Mouse (Mus musculus) lung, embryonic 15.5 days (tissue): ENCODE data around the gene Fam117b. TPM values are rescaled to one million over a fixed set of nuclear protein-coding genes. Genes with fewer than 3 reads are reported as not detected.

Experiments used
- ATAC-seq: fragments of 200-750 bp; cut with Nextera tagmentation; 2 replicates; pipeline ENCODE4 v1.8.0; 2017; ENCODE audit warnings: moderate number of reproducible peaks, borderline replicate concordance; ENCODE audit not compliant: low FRiP score, low TSS enrichment; ENCODE audit errors: extremely low read depth
- H3K27ac ChIP-seq: fragments of 300-500 bp; sonication (generic); 2 replicates; pipeline ENCODE4 v1.5.1; 2015; ENCODE audit warnings: moderate library complexity, mild to moderate bottlenecking, inconsistent platforms
- H3K27me3 ChIP-seq: fragments of 300-500 bp; sonication (generic); 2 replicates; pipeline ENCODE4 v1.6.1; 2015; ENCODE audit warnings: inconsistent platforms
- H3K36me3 ChIP-seq: fragments of 300-500 bp; sonication (generic); 2 replicates; pipeline ENCODE4 v1.6.1; 2015; ENCODE audit warnings: inconsistent platforms
- H3K4me1 ChIP-seq: fragments of 300-500 bp; sonication (generic); 2 replicates; pipeline ENCODE4 v1.6.1; 2015; ENCODE audit warnings: inconsistent platforms
- H3K4me2 ChIP-seq: fragments of 300-500 bp; sonication (generic); 2 replicates; pipeline ENCODE4 v1.6.1; 2015; ENCODE audit warnings: inconsistent platforms, mild to moderate bottlenecking, moderate library complexity
- H3K4me3 ChIP-seq: fragments of 300-500 bp; sonication (generic); 2 replicates; pipeline ENCODE4 v1.5.1; 2015; ENCODE audit warnings: mild to moderate bottlenecking, inconsistent platforms
- H3K9ac ChIP-seq: fragments of 300-500 bp; sonication (generic); 2 replicates; pipeline ENCODE4 v1.6.1; 2015; ENCODE audit warnings: inconsistent platforms
- H3K9me3 ChIP-seq: fragments of 300-500 bp; sonication (generic); 2 replicates; pipeline ENCODE4 v1.6.1; 2016; ENCODE audit warnings: inconsistent platforms
- WGBS: fragments of 180-500 bp; shearing (Covaris S2); methylation state at CpG from one replicate; pipeline ENCODE4 v1.1.7; 2015; 5-methylcytosine and 5-hydroxymethylcytosine counted together
- polyA plus RNA-seq: library from polyadenylated mRNA; unstranded; fragments of >200 nt; fragmentation: Nextera tagmentation; extraction: Ambion mirVana; gene quantifications from 2 replicates; pipeline ENCODE4 v1.2.1, GENCODE M21; 2015

Gene Fam117b
- polyA plus RNA-seq, 1 experiment from 2014 or later = 13.1 TPM

DNA sequence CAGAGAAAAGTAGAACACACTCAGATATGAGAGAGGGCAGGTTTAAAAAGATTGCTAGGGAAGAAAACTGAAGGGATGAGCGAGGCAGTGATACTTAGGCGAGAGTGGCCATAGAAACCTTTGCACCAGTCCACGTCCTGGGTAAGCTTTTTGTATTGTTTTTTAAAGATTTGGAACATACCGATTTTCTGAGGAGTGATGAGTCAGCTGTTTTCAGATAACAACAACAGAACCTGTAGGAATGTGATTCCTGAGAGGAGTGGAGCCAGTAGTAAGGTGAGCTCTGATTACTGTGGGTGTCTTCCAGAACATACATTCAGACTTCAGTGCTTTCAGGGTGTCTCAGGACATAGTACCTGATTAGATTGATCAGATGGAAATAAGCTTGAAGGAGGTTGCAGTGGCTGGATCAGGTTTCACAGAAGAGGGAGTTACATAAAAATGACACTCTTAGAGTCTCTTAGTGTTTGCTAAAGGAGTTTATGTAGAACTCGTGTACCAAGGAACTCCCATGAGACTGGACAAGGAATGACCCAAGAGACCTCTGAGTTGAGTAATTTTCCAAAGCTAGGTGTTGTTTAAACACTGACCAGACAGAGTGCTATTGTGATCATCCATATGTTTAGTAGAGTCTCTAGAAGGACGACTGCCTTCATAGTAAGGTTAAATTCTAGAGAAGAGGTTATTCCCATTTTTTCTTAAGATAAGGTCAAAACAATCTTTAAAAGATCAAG is 29.4 kb downstream of the Fam117b start:
- Histone ChIP-seq H3K4me1 (peaks cover 28% of the 10 kb centered on the region), H3K9me3 (no peaks in the 10 kb centered on the region), H3K27me3 (no peaks in the 10 kb centered on the region), H3K4me2 (no peak overlapping the region), H3K9ac (no peak overlapping the region), H3K4me3 (no peak overlapping the region), H3K27ac (no peak overlapping the region), H3K36me3 (no peaks in the 10 kb centered on the region)
- ATAC-seq = 0 out of 2 replicates have a peak, but pooled peaks have one; percentile 14
- 44% methylated on average over 6 of the region's 6 CpGs for WGBS

DNA sequence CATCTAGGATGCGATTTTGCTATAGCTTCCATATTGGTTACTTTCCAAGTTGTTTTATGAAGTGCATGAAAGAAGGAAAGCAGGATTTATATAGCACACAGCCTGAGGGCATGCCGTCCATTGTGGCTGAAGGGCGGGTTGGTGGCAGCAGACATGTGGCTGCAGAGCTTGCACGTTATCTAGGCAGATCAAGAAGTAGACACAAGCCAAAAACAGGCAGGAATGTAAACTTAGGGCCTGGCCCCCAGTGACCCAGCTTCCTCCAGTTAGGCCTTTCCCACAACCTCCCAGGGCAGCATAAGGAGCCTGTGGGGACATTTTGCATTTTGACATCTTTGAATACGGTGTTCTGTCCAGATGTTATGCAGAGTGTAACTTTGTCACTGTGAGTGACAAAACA is 31.0 kb downstream of the Fam117b start:
- Histone ChIP-seq H3K4me2 (no peak overlapping the region), H3K4me1 (peaks cover 28% of the 10 kb centered on the region), H3K9me3 (no peaks in the 10 kb centered on the region), H3K27ac (peak overlapping the region; percentile 43; the same call in 1 of the 2 replicates), H3K27me3 (no peaks in the 10 kb centered on the region), H3K9ac (no peak overlapping the region), H3K36me3 (no peaks in the 10 kb centered on the region), H3K4me3 (no peak overlapping the region)
- ATAC-seq = peak; percentile 64
- 17% methylated on average over 5 of the region's 5 CpGs for WGBS

- ATAC-seq = no peak
- 61% methylated on average over 1 of the region's 1 CpGs for WGBS
- H3K4me3 ChIP-seq = no peak overlapping the region
- H3K9ac ChIP-seq = no peak overlapping the region
- H3K27me3 ChIP-seq = no peaks in the 10 kb centered on the region
- no peak overlapping the region for H3K4me2 ChIP-seq
- peaks cover 28% of the 10 kb centered on the region for H3K4me1 ChIP-seq
- no peak overlapping the region for H3K27ac ChIP-seq
- no peaks in the 10 kb centered on the region for H3K9me3 ChIP-seq
- peaks cover 6% of the 10 kb centered on the region for H3K36me3 ChIP-seq
Observed at GRCm38 (mm10) chr1:59945969-59946368, 33.2 kb downstream of the Fam117b start.

DNA sequence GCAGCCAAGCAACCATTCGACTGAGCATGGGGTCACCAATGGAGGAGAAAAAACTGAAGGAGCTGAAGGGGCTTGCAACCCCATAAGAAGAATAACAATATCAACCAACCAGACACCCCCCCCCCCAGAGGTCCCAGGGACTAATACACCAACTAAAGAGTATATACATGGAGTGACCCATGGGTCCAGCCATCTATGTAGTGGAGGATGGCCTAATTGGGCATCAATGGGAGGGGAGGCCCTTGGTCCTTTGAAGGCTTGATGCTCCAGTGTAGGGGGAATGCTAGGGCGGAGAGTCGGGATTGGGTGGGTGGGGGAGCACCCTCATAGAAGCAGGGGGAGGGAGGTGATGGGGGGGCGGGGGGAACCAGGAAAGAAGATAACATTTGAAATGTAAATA is 34.7 kb downstream of the Fam117b start:
- Histone ChIP-seq H3K4me3 (no peak overlapping the region), H3K9ac (no peak overlapping the region), H3K4me2 (no peak overlapping the region), H3K4me1 (peaks cover 20% of the 10 kb centered on the region), H3K36me3 (peaks cover 6% of the 10 kb centered on the region), H3K27ac (no peak overlapping the region), H3K9me3 (no peaks in the 10 kb centered on the region), H3K27me3 (no peaks in the 10 kb centered on the region)
- ATAC-seq = no peak
- 97% methylated on average over 4 of the region's 4 CpGs for WGBS

DNA sequence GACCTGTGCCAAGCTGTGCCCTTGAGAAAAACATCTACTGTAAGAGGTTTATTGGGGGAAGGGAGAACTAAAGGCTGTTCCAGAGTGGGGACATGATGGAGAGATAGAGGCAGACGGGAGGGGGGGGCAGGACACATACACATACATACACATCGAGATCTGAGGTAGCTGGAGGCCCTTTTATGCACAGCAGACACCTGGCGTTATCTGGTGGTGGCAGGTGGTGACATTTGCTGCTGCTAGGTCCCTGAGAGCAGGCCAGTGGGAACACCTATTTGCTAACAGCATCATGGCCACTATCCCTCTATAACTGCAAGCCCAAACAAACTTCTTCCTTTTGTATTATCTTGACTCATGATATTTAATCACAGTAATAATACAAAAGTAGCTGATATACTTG is 44.4 kb downstream of the Fam117b start:
- Histone ChIP-seq H3K4me1 (no peaks in the 10 kb centered on the region), H3K36me3 (peaks cover 20% of the 10 kb centered on the region), H3K27ac (no peak overlapping the region), H3K27me3 (no peaks in the 10 kb centered on the region), H3K4me3 (no peak overlapping the region), H3K9ac (no peak overlapping the region), H3K4me2 (no peak overlapping the region), H3K9me3 (no peaks in the 10 kb centered on the region)
- ATAC-seq = no peak
- 71% methylated on average over 3 of the region's 3 CpGs for WGBS

- Histone ChIP-seq H3K9me3 (no peaks in the 10 kb centered on the region), H3K4me1 (no peaks in the 10 kb centered on the region), H3K27me3 (no peaks in the 10 kb centered on the region), H3K4me2 (no peak overlapping the region), H3K4me3 (no peak overlapping the region), H3K36me3 (peaks cover 23% of the 10 kb centered on the region), H3K9ac (no peak overlapping the region), H3K27ac (no peak overlapping the region)
- no peak for ATAC-seq
- WGBS = 75% methylated on average over 1 of the region's 1 CpGs
Observed at GRCm38 (mm10) chr1:59959941-59960340, 47.1 kb downstream of the Fam117b start.

GRCm38 (mm10) chr1:59966171-59966785 is 53.5 kb downstream of the Fam117b start:
- WGBS = 60% methylated on average over 6 of the region's 6 CpGs
- Histone ChIP-seq H3K9me3 (no peaks in the 10 kb centered on the region), H3K4me1 (0 out of 2 replicates have a peak, but pooled peaks cover 3% of the 10 kb centered on the region), H3K27ac (no peak overlapping the region), H3K4me2 (no peak overlapping the region), H3K36me3 (peaks cover 20% of the 10 kb centered on the region; the same call in 1 of the 2 replicates), H3K9ac (no peak overlapping the region), H3K4me3 (no peak overlapping the region), H3K27me3 (no peaks in the 10 kb centered on the region)
- ATAC-seq = no peak

GRCm38 (mm10) chr1:59967291-59967690 is 54.5 kb downstream of the Fam117b start:
- H3K27ac ChIP-seq = no peak overlapping the region
- no peak overlapping the region for H3K4me2 ChIP-seq
- H3K4me3 ChIP-seq = no peak overlapping the region
- 0 out of 2 replicates have a peak, but pooled peaks cover 3% of the 10 kb centered on the region for H3K4me1 ChIP-seq
- no peaks in the 10 kb centered on the region for H3K27me3 ChIP-seq
- no peaks in the 10 kb centered on the region for H3K9me3 ChIP-seq
- H3K36me3 ChIP-seq = peaks cover 19% of the 10 kb centered on the region
- no peak for ATAC-seq
- no peak overlapping the region for H3K9ac ChIP-seq
- WGBS = 83% methylated on average over 4 of the region's 4 CpGs

- ATAC-seq = no peak
- no peaks in the 10 kb centered on the region for H3K27me3 ChIP-seq
- H3K4me1 ChIP-seq = no peaks in the 10 kb centered on the region
- H3K4me3 ChIP-seq = no peak overlapping the region
- no peak overlapping the region for H3K9ac ChIP-seq
- H3K36me3 ChIP-seq = peaks cover 36% of the 10 kb centered on the region
- no peak overlapping the region for H3K27ac ChIP-seq
- no peak overlapping the region for H3K4me2 ChIP-seq
- H3K9me3 ChIP-seq = no peaks in the 10 kb centered on the region
Observed at GRCm38 (mm10) chr1:59986626-59987025, 73.8 kb downstream of the Fam117b start.

DNA sequence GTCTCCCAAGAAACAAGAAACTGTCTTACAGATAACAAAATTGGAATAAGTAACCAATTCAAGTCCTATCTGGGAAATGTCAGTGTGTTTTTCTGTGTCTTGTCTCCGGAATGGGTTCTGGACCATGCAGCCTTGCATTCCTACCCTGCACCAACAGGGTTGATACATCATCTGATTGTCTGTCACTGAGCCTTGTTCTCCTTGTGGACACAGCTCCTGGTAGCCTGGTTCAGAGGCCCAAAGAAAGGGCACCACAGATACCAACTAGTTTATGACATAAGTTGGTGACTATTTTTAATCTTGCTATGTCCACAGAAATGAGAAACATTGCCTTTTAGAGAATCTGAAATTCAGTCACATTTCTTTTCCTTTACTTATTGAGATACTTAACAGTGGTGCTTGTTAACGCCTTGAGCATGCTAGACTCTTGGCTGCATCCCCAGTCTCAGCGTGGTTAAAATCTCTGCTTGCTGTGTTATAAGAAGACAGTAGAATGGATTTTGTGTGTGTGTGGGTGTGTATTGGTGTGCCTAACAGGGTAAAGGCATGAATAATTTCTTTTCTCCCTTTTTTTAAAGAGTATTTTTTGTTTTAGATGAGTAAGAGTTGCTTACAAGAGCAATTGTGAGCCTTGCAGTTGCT is 74.7 kb downstream of the Fam117b start:
- Histone ChIP-seq H3K9me3 (no peaks in the 10 kb centered on the region), H3K27ac (no peak overlapping the region), H3K27me3 (no peaks in the 10 kb centered on the region), H3K9ac (no peak overlapping the region), H3K4me3 (no peak overlapping the region), H3K4me1 (no peaks in the 10 kb centered on the region), H3K4me2 (no peak overlapping the region), H3K36me3 (peaks cover 27% of the 10 kb centered on the region)
- ATAC-seq = no peak
- whole genome bisulfite sequencing = 87% methylated on average over 3 of the region's 3 CpGs

DNA sequence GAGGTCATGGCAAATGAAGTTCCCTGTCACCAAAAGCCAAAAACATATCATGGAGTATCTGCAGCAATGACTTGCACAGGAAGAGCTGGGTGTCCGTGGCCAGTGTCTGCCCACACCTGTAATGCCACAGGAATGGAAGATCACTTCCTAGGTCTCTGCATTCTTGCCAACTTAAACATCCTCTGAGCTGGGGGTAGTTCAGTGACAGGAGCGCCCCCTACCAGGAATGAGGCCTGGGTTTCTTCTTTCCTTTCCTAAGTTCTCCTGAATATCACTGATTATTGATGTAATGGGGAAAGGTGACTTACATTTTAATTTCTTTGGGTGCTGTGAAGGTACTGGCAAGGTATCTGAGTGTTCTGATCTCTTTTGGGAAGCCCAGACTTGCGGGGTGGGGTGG is 82.8 kb downstream of the Fam117b start:
- Histone ChIP-seq H3K36me3 (no peaks in the 10 kb centered on the region), H3K9me3 (no peaks in the 10 kb centered on the region), H3K4me1 (no peaks in the 10 kb centered on the region), H3K9ac (no peak overlapping the region), H3K4me2 (no peak overlapping the region), H3K27ac (no peak overlapping the region), H3K4me3 (no peak overlapping the region), H3K27me3 (no peaks in the 10 kb centered on the region)
- WGBS = 45% methylated on average over 3 of the region's 3 CpGs
- no peak for ATAC-seq

DNA sequence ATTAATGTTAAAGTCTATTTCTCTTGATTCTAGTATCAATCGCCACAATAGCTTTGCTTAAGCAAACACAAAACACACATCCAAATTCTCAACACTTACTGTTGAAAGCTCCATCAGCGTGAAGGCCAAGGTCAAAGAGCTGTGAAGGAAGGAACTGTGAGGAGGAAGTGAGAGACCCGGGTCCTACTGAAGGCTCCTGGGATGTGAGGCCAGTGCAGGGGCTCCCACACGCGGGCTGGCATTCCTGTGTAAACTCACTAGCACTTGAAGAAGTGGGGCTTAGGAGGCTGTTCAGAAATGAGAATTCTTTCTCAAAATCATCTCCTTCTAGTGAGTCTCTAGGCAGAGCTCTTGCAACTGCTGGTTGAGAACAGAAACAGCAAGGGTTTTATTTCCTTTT is 84.5 kb downstream of the Fam117b start:
- H3K27ac ChIP-seq = no peak overlapping the region
- H3K4me3 ChIP-seq = no peak overlapping the region
- no peaks in the 10 kb centered on the region for H3K27me3 ChIP-seq
- H3K9ac ChIP-seq = no peak overlapping the region
- H3K36me3 ChIP-seq = no peaks in the 10 kb centered on the region
- 24% methylated on average over 5 of the region's 5 CpGs for WGBS
- no peaks in the 10 kb centered on the region for H3K4me1 ChIP-seq
- no peak overlapping the region for H3K4me2 ChIP-seq
- no peaks in the 10 kb centered on the region for H3K9me3 ChIP-seq
- ATAC-seq = no peak
